Mouse (Mus musculus) large intestine, adult 2 months (tissue): Measurements from ENCODE around the gene Amn. TPM values are rescaled to one million over a fixed set of nuclear protein-coding genes. Genes with fewer than 3 reads are reported as not detected.

Experiments
- DNase-seq: peaks from one replicate; pipeline ENCODE4 v3.0.0-alpha.2; 2012; ENCODE audit warnings: low read depth, low spot score
- WGBS: fragments of 180-500 bp; shearing (Covaris S2); methylation state at CpG from one replicate; pipeline ENCODE4 v1.1.7; 2018; 5-methylcytosine and 5-hydroxymethylcytosine counted together
- polyA plus RNA-seq: library from polyadenylated mRNA; depleted of rRNA; stranded (reverse); fragments of >200 nt; gene quantifications from 2 replicates; pipeline ENCODE4 v1.2.3, GENCODE M21; 2012; rRNA removed

Amn gene
- 121 and 228 TPM in 2 replicates for polyA plus RNA-seq

GRCm38 (mm10) chr12:111270629-111271277 lies at the start of gene Amn:
Gene Amn, plus strand, starts transcription at chr12:111271095.
- 15% methylated on average over 25 of the region's 25 CpGs for WGBS
- no peak for DNase-seq

GRCm38 (mm10) chr12:111225197-111225780 lies 45.6 kb upstream of the Amn start:
- no peak for DNase-seq
- 74% methylated on average over 10 of the region's 10 CpGs for WGBS

GRCm38 (mm10) chr12:111227410-111227809 lies 43.5 kb upstream of the Amn start:
- WGBS, result 67% methylated on average over 4 of the region's 4 CpGs
- no peak for DNase-seq

GRCm38 (mm10) chr12:111228488-111228887 lies 42.4 kb upstream of the Amn start:
- 91% methylated on average over 5 of the region's 5 CpGs for WGBS
- no peak for DNase-seq

- WGBS, result 89% methylated on average over 2 of the region's 2 CpGs
- no peak for DNase-seq
These were observed 40.1 kb upstream of the Amn start for GRCm38 (mm10) chr12:111230793-111231192.

- 73% methylated on average over 4 of the region's 4 CpGs for WGBS
- peak; percentile 16 for DNase-seq
These were observed 37.1 kb upstream of the Amn start for GRCm38 (mm10) chr12:111233798-111234197.

GRCm38 (mm10) chr12:111234383-111234782 lies 36.5 kb upstream of the Amn start:
- no peak for DNase-seq
- 61% methylated on average over 9 of the region's 9 CpGs for WGBS

GRCm38 (mm10) chr12:111235631-111236030 lies 35.3 kb upstream of the Amn start:
- DNase-seq, result no peak
- 65% methylated on average over 6 of the region's 6 CpGs for WGBS

GRCm38 (mm10) chr12:111237611-111238188 lies 33.2 kb upstream of the Amn start:
- DNase-seq, result no peak
- WGBS, result 96% methylated on average over 16 of the region's 16 CpGs

GRCm38 (mm10) chr12:111238345-111238744 lies 32.5 kb upstream of the Amn start:
- 96% methylated on average over 5 of the region's 5 CpGs for WGBS
- no peak for DNase-seq

- 61% methylated on average over 4 of the region's 4 CpGs for WGBS
- DNase-seq, result no peak
These were observed 32.1 kb upstream of the Amn start for GRCm38 (mm10) chr12:111238778-111239177.

- 87% methylated on average over 10 of the region's 10 CpGs for WGBS
These were observed 31.0 kb upstream of the Amn start for GRCm38 (mm10) chr12:111239930-111240329.

GRCm38 (mm10) chr12:111241916-111242315 lies 29.0 kb upstream of the Amn start:
- no peak for DNase-seq
- WGBS, result 97% methylated on average over 6 of the region's 6 CpGs

More at GRCm38 (mm10) chr12:111239930-111240329, 31.0 kb upstream of the Amn start:
- no peak for DNase-seq

GRCm38 (mm10) chr12:111242346-111242745 lies 28.5 kb upstream of the Amn start:
- WGBS, result 95% methylated on average over 5 of the region's 5 CpGs
- no peak for DNase-seq

GRCm38 (mm10) chr12:111243733-111244132 lies 27.2 kb upstream of the Amn start:
- no peak for DNase-seq
- WGBS, result 79% methylated on average over 12 of the region's 12 CpGs

GRCm38 (mm10) chr12:111245070-111245469 lies 25.8 kb upstream of the Amn start:
- WGBS, result 91% methylated on average over 6 of the region's 6 CpGs
- no peak for DNase-seq

GRCm38 (mm10) chr12:111246808-111247464 lies 24.0 kb upstream of the Amn start:
- no peak for DNase-seq
- 90% methylated on average over 9 of the region's 9 CpGs for WGBS

GRCm38 (mm10) chr12:111249095-111249494 lies 21.8 kb upstream of the Amn start:
- no peak for DNase-seq
- 48% methylated on average over 3 of the region's 3 CpGs for WGBS

GRCm38 (mm10) chr12:111250116-111250515 lies 20.8 kb upstream of the Amn start:
- DNase-seq, result no peak
- WGBS, result 93% methylated on average over 8 of the region's 8 CpGs

- 78% methylated on average over 9 of the region's 9 CpGs for WGBS
- DNase-seq, result no peak
These were observed 19.7 kb upstream of the Amn start for GRCm38 (mm10) chr12:111251227-111251626.

- 94% methylated on average over 16 of the region's 16 CpGs for WGBS
- DNase-seq, result no peak
These were observed 7.2 kb upstream of the Amn start for GRCm38 (mm10) chr12:111263650-111264049.
